ENCODE assay signal across 7 mouse cellular contexts in genomic region chr17:24208641-24209042, GRCm38 (mm10). TPM values are rescaled to one million over a fixed set of nuclear protein-coding genes. Genes with fewer than 3 reads are reported as not detected.
DNase-seq lines count a peak whose midpoint lies in the region; ATAC-seq and TF ChIP-seq lines count a peak whose summit lies in the region.

No protein-coding gene starts in this region.

- peak overlapping the region; percentile 58 for H3K9ac ChIP-seq in embryonic facial prominence, embryonic 15.5 days
- H3K9ac ChIP-seq in hindbrain, postnatal 0 days (replicated peaks; ENCODE audit: low read length): peak overlapping the region; percentile 76

- H3K9me3 ChIP-seq in embryonic facial prominence, embryonic 15.5 days (replicated peaks): no peaks in the 10 kb centered on the region
- H3K9me3 ChIP-seq in hindbrain, postnatal 0 days (ENCODE audit: low read length): no peaks in the 10 kb centered on the region

- DNase-seq in spleen, adult 2 months (ENCODE audit: low read depth in 1 of 2, low spot score in 2 of 2): no peak
- no peak for DNase-seq in spleen, postnatal 14 days (ENCODE audit: low spot score in 2 of 2)
- peak; percentile 56 for DNase-seq in hindbrain, postnatal 0 days (ENCODE audit: low spot score)
- peak; percentile 39 for DNase-seq in lung, postnatal 10 days
- peak; percentile 65 for DNase-seq in testis, postnatal 10 days (ENCODE audit: low spot score)
- DNase-seq in natural killer cell, adult 2 months (ENCODE audit: low spot score in 2 of 2): no peak

- H3K36me3 ChIP-seq in spleen, adult 2 months (ENCODE audit: control insufficient read depth, insufficient read depth, low read length): no peaks in the 10 kb centered on the region
- H3K36me3 ChIP-seq in embryonic facial prominence, embryonic 15.5 days: no peaks in the 10 kb centered on the region
- H3K36me3 ChIP-seq in hindbrain, postnatal 0 days (ENCODE audit: insufficient read depth, low read length): no peaks in the 10 kb centered on the region

- 24% methylated on average over 29 of the region's 29 CpGs for WGBS in spleen, adult 2 months
- WGBS in embryonic facial prominence, embryonic 15.5 days: 4% methylated on average over 29 of the region's 29 CpGs
- WGBS in hindbrain, postnatal 0 days: 1% methylated on average over 29 of the region's 29 CpGs

- H3K4me2 ChIP-seq in embryonic facial prominence, embryonic 15.5 days (replicated peaks): peak overlapping the region; percentile 90
- peak overlapping the region; percentile 93 for H3K4me2 ChIP-seq in hindbrain, postnatal 0 days (ENCODE audit: low read depth, low read length)

- peaks cover 25% of the 10 kb centered on the region for H3K27me3 ChIP-seq in spleen, adult 2 months (ENCODE audit: control insufficient read depth, insufficient read depth, low read length)
- H3K27me3 ChIP-seq in embryonic facial prominence, embryonic 15.5 days: no peaks in the 10 kb centered on the region
- no peaks in the 10 kb centered on the region for H3K27me3 ChIP-seq in hindbrain, postnatal 0 days (ENCODE audit: insufficient read depth, low read length)

- no peak overlapping the region for H3K27ac ChIP-seq in spleen, adult 2 months (ENCODE audit: insufficient read depth, low read length)
- peak overlapping the region; percentile 93 for H3K27ac ChIP-seq in embryonic facial prominence, embryonic 15.5 days (replicated peaks)
- H3K27ac ChIP-seq in hindbrain, postnatal 0 days: peak overlapping the region; percentile 81; the same call in 1 of the 2 replicates

- H3K4me3 ChIP-seq in spleen, adult 2 months (ENCODE audit: extremely low read depth, insufficient read depth, insufficient read length): peak overlapping the region; percentile 22; the same call in 1 of the 2 replicates
- peak overlapping the region; percentile 72 for H3K4me3 ChIP-seq in embryonic facial prominence, embryonic 15.5 days (replicated peaks)
- peak overlapping the region; percentile 44 for H3K4me3 ChIP-seq in hindbrain, postnatal 0 days (ENCODE audit: low read length)

- H3K4me1 ChIP-seq in spleen, adult 2 months (ENCODE audit: control insufficient read depth, insufficient read depth, insufficient read length): peaks cover 24% of the 10 kb centered on the region
- peaks cover 91% of the 10 kb centered on the region for H3K4me1 ChIP-seq in embryonic facial prominence, embryonic 15.5 days
- H3K4me1 ChIP-seq in hindbrain, postnatal 0 days (ENCODE audit: insufficient read depth, low read length): peaks cover 74% of the 10 kb centered on the region

- ATAC-seq in embryonic facial prominence, embryonic 15.5 days (ENCODE audit: insufficient number of reproducible peaks, low FRiP score, low TSS enrichment, low read depth): no peak
- no peak for ATAC-seq in hindbrain, postnatal 0 days

- no peak for TF ChIP-seq CTCF in spleen, adult 2 months (IDR thresholded peaks at IDR 0.05; ENCODE audit: extremely low read depth, insufficient read depth, insufficient read length, insufficient replicate concordance)
- TF ChIP-seq CTCF in hindbrain, postnatal 0 days (IDR thresholded peaks at IDR 0.05; ENCODE audit: low read depth): no peak

- no peak for TF ChIP-seq POLR2A in spleen, adult 2 months (IDR thresholded peaks at IDR 0.05; ENCODE audit: low read depth, low read length)

RNA-seq across cellular contexts. Expression of gene Ntn3, which starts 0.7 kb away (rescaled TPM):
- 0.82 and 1.4 TPM in 2 replicates for polyA plus RNA-seq in spleen, adult 2 months (2012; rRNA removed)
- polyA plus RNA-seq in embryonic facial prominence, embryonic 15.5 days (2015; fragmentation: Nextera tagmentation; extraction: Ambion mirVana): 10.5 and 11.0 TPM in 2 replicates
- 26.9 and 32.5 TPM in 2 replicates for total RNA-seq in hindbrain, postnatal 0 days (2014; rRNA removed)
- 4.1 and 4.3 TPM in 2 replicates for polyA plus RNA-seq in hindbrain, postnatal 0 days (2015; fragmentation: Nextera tagmentation; extraction: Ambion mirVana)

RNA-seq across cellular contexts. Expression of gene Tbc1d24, which starts 3.3 kb away (rescaled TPM):
- polyA plus RNA-seq in spleen, adult 2 months (2012; rRNA removed): 5.9 and 6.8 TPM in 2 replicates
- 5.5 and 8.6 TPM in 2 replicates for polyA plus RNA-seq in embryonic facial prominence, embryonic 15.5 days (2015; fragmentation: Nextera tagmentation; extraction: Ambion mirVana)
- 145 and 151 TPM in 2 replicates for total RNA-seq in hindbrain, postnatal 0 days (2014; rRNA removed)
- 21.1 and 22.8 TPM in 2 replicates for polyA plus RNA-seq in hindbrain, postnatal 0 days (2015; fragmentation: Nextera tagmentation; extraction: Ambion mirVana)

RNA-seq across cellular contexts. Expression of gene Tedc2, which starts 12.0 kb away (rescaled TPM):
- polyA plus RNA-seq in spleen, adult 2 months (2012; rRNA removed): 7.5 and 10.8 TPM in 2 replicates
- 11.6 and 13.0 TPM in 2 replicates for polyA plus RNA-seq in embryonic facial prominence, embryonic 15.5 days (2015; fragmentation: Nextera tagmentation; extraction: Ambion mirVana)
- 18.5 and 19.3 TPM in 2 replicates for total RNA-seq in hindbrain, postnatal 0 days (2014; rRNA removed)
- polyA plus RNA-seq in hindbrain, postnatal 0 days (2015; fragmentation: Nextera tagmentation; extraction: Ambion mirVana): 9.8 and 10.2 TPM in 2 replicates

RNA-seq across cellular contexts. Expression of gene Atp6v0c, which starts 39.1 kb away (rescaled TPM):
- 481 and 571 TPM in 2 replicates for polyA plus RNA-seq in spleen, adult 2 months (2012; rRNA removed)
- 539 and 547 TPM in 2 replicates for polyA plus RNA-seq in embryonic facial prominence, embryonic 15.5 days (2015; fragmentation: Nextera tagmentation; extraction: Ambion mirVana)
- total RNA-seq in hindbrain, postnatal 0 days (2014; rRNA removed): 780 and 854 TPM in 2 replicates
- polyA plus RNA-seq in hindbrain, postnatal 0 days (2015; fragmentation: Nextera tagmentation; extraction: Ambion mirVana): 2,172 and 2,275 TPM in 2 replicates

RNA-seq across cellular contexts. Expression of gene Ccnf, which starts 42.6 kb away (rescaled TPM):
- 9.7 and 11.1 TPM in 2 replicates for polyA plus RNA-seq in spleen, adult 2 months (2012; rRNA removed)
- 42.7 and 47.2 TPM in 2 replicates for polyA plus RNA-seq in embryonic facial prominence, embryonic 15.5 days (2015; fragmentation: Nextera tagmentation; extraction: Ambion mirVana)
- 6.8 and 10.2 TPM in 2 replicates for total RNA-seq in hindbrain, postnatal 0 days (2014; rRNA removed)
- 7.1 and 7.6 TPM in 2 replicates for polyA plus RNA-seq in hindbrain, postnatal 0 days (2015; fragmentation: Nextera tagmentation; extraction: Ambion mirVana)

Comparison
In these comparisons a context has a peak if more than half of its experiments do, and no peak if none do; other contexts are left out.
1. DNase-seq: peak in hindbrain, postnatal 0 days (single experiment), lung, postnatal 10 days (single experiment) and testis, postnatal 10 days (single experiment); none in spleen, adult 2 months (0 of 2), spleen, postnatal 14 days (0 of 2) and natural killer cell, adult 2 months (0 of 2).
2. H3K4me3 ChIP-seq: peak in every context shown above with its lines; median percentile 72 in embryonic facial prominence, embryonic 15.5 days; 44 in hindbrain, postnatal 0 days; 22 in spleen, adult 2 months.